Mouse (Mus musculus): ENCODE measurements around the gene Capn8. TPM values are rescaled to one million over a fixed set of nuclear protein-coding genes. Genes with fewer than 3 reads are reported as not detected.

Gene Capn8
- total RNA-seq, 2 experiments from 2014 or later: not detected

GRCm38 (mm10) chr1:182678151-182678550 lies 113.3 kb downstream of the Capn8 start:
- DNase-seq: no peak
- no peak for TF ChIP-seq CTCF (IDR thresholded peaks at IDR 0.05)
- no peak overlapping the region for H3K4me3 ChIP-seq
- intact Hi-C loops (cut with DNase I): no loop called here
- H3K27ac ChIP-seq: no peak overlapping the region

GRCm38 (mm10) chr1:182679169-182679568 lies 114.4 kb downstream of the Capn8 start:
- no peak for TF ChIP-seq CTCF (IDR thresholded peaks at IDR 0.05)
- Histone ChIP-seq H3K4me3 (no peak overlapping the region), H3K27ac (no peak overlapping the region)
- intact Hi-C loops (cut with DNase I): no loop called here
- no peak for DNase-seq

- Histone ChIP-seq H3K27ac (no peak overlapping the region), H3K4me3 (no peak overlapping the region)
- DNase-seq: no peak
- intact Hi-C loops (cut with DNase I): no loop called here
- TF ChIP-seq CTCF (IDR thresholded peaks at IDR 0.05): no peak
These were observed 114.8 kb downstream of the Capn8 start for GRCm38 (mm10) chr1:182679582-182679981.

Other genes starting within 250 kb of the Capn8 start
- gene Fbxo28, start 223.4 kb upstream of the Capn8 start, total RNA-seq (2021): 10 to 100 TPM; 21.5 to 23.1 TPM
- gene Trp53bp2, start 155.8 kb upstream of the Capn8 start, total RNA-seq (2021): 1 to 10 TPM; 9.0 to 9.5 TPM
- gene Capn2, start 47.4 kb upstream of the Capn8 start, total RNA-seq (2021): 10 to 100 TPM; 46.7 to 55.3 TPM
- gene Ccdc185, start 184.2 kb downstream of the Capn8 start, total RNA-seq (2021): not detected
- under 1 TPM; 0.22 to 0.43 TPM for gene Susd4, start 198.9 kb downstream of the Capn8 start, total RNA-seq (2021)

Data from gastrocnemius, adult 2 months (tissue).